Mouse (Mus musculus) T-helper 1 cell (primary cell): Measurements from ENCODE around the gene Fam161b.

Experiments
- in situ Hi-C: fragments of 300-600 bp; cut with MboI, MseI; formaldehyde crosslinking; loops from one replicate; pipeline ENCODE4 v1.15.1; 2025; ENCODE audit warnings: high pct_unique_total_duplicates

Gene Fam161b

GRCm38 (mm10) chr12:84361555-84362489, at the start of gene Fam161b, which contains the start of gene Coq6:
Gene Fam161b, minus strand, starts transcription at chr12:84361833.
Gene Coq6, plus strand, starts transcription at chr12:84361657.
- in situ Hi-C loops = no loop called here

GRCm38 (mm10) chr12:84408819-84409507, 47.3 kb upstream of the Fam161b start, which contains the start of the genes Entpd5 and Bbof1:
Gene Entpd5, minus strand, starts transcription at chr12:84409029.
Gene Bbof1, plus strand, starts transcription at chr12:84409071.
- in situ Hi-C loops = loop anchor here (5.0 kb wide), 1 partner anchor 43 kb away; the partner anchor contains the start of genes Aldh6a1 and Lin52

GRCm38 (mm10) chr12:84407874-84408818, 46.5 kb upstream of the Fam161b start:
- in situ Hi-C loops = loop anchor here (5.0 kb wide), 1 partner anchor 44 kb away; the partner anchor contains the start of genes Aldh6a1 and Lin52

- in situ Hi-C loops = loop anchor here (5.0 kb wide), 1 partner anchor 45 kb away; the partner anchor contains the start of genes Aldh6a1 and Lin52
Measured at GRCm38 (mm10) chr12:84407259-84407658, 45.6 kb upstream of the Fam161b start.

GRCm38 (mm10) chr12:84404541-84404940, 42.9 kb upstream of the Fam161b start:
- in situ Hi-C loops = no loop called here

GRCm38 (mm10) chr12:84402923-84403322, 41.3 kb upstream of the Fam161b start:
- in situ Hi-C loops = no loop called here

- in situ Hi-C loops = no loop called here
Measured at GRCm38 (mm10) chr12:84400653-84401052, 39.0 kb upstream of the Fam161b start.

GRCm38 (mm10) chr12:84400068-84400467, 38.4 kb upstream of the Fam161b start:
- in situ Hi-C loops = no loop called here

GRCm38 (mm10) chr12:84399663-84400062, 38.0 kb upstream of the Fam161b start:
- in situ Hi-C loops = no loop called here

- in situ Hi-C loops = no loop called here
Measured at GRCm38 (mm10) chr12:84399135-84399534, 37.5 kb upstream of the Fam161b start.

GRCm38 (mm10) chr12:84398629-84399028, 37.0 kb upstream of the Fam161b start:
- in situ Hi-C loops = no loop called here

- in situ Hi-C loops = no loop called here
Measured at GRCm38 (mm10) chr12:84397685-84398084, 36.1 kb upstream of the Fam161b start.

GRCm38 (mm10) chr12:84396947-84397679, 35.5 kb upstream of the Fam161b start:
- in situ Hi-C loops = no loop called here

GRCm38 (mm10) chr12:84393847-84394246, 32.2 kb upstream of the Fam161b start:
- in situ Hi-C loops = no loop called here

GRCm38 (mm10) chr12:84392681-84393080, 31.0 kb upstream of the Fam161b start:
- in situ Hi-C loops = no loop called here

- in situ Hi-C loops = no loop called here
Measured at GRCm38 (mm10) chr12:84390336-84390735, 28.7 kb upstream of the Fam161b start.

GRCm38 (mm10) chr12:84388774-84389400, 27.3 kb upstream of the Fam161b start:
- in situ Hi-C loops = no loop called here

GRCm38 (mm10) chr12:84388097-84388496, 26.5 kb upstream of the Fam161b start:
- in situ Hi-C loops = no loop called here

GRCm38 (mm10) chr12:84385408-84385807, 23.8 kb upstream of the Fam161b start:
- in situ Hi-C loops = no loop called here

- in situ Hi-C loops = no loop called here
Measured at GRCm38 (mm10) chr12:84384644-84385081, 23.0 kb upstream of the Fam161b start.
